Mouse (Mus musculus) neural tube, embryonic 11.5 days (tissue): ENCODE results near the gene Tm9sf3. TPM values are rescaled to one million over a fixed set of nuclear protein-coding genes. Genes with fewer than 3 reads are reported as not detected.

Experiments
- ATAC-seq: fragments of 200-750 bp; cut with Nextera tagmentation; 2 replicates; pipeline ENCODE4 v1.8.0; 2017; ENCODE audit warnings: moderate number of reproducible peaks, mild to moderate bottlenecking, moderate TSS enrichment, moderate library complexity; ENCODE audit not compliant: insufficient read depth, low FRiP score, low TSS enrichment
- DNase-seq: peaks from one replicate; pipeline ENCODE4 v3.0.0-alpha.2; 2015; ENCODE audit warnings: low spot score
- H3K27ac ChIP-seq: fragments of 300-500 bp; sonication (generic); 2 replicates; pipeline ENCODE4 v1.5.1; 2014; ENCODE audit warnings: low read depth, mild to moderate bottlenecking, low read length
- H3K27me3 ChIP-seq: fragments of 300-500 bp; sonication (generic); 2 replicates; pipeline ENCODE4 v1.6.1; 2014; ENCODE audit warnings: mild to moderate bottlenecking, low read length, mixed read lengths; ENCODE audit not compliant: control insufficient read depth, insufficient read depth
- H3K36me3 ChIP-seq: fragments of 300-500 bp; sonication (generic); 2 replicates; pipeline ENCODE4 v1.6.1; 2014; ENCODE audit warnings: mild to moderate bottlenecking, low read length, moderate library complexity, mixed read lengths; ENCODE audit not compliant: control insufficient read depth, insufficient read depth
- H3K4me1 ChIP-seq: fragments of 300-500 bp; sonication (generic); 2 replicates; pipeline ENCODE4 v1.6.1; 2014; ENCODE audit warnings: low read length, mixed read lengths; ENCODE audit not compliant: control insufficient read depth, insufficient read depth
- H3K4me2 ChIP-seq: fragments of 300-500 bp; sonication (generic); 2 replicates; pipeline ENCODE4 v1.6.1; 2014; ENCODE audit warnings: low read depth, mild to moderate bottlenecking, moderate library complexity
- H3K4me3 ChIP-seq: fragments of 300-500 bp; sonication (generic); 2 replicates; pipeline ENCODE4 v1.5.1; 2014; ENCODE audit warnings: low read depth, low read length
- H3K9ac ChIP-seq: fragments of 300-500 bp; sonication (generic); 2 replicates; pipeline ENCODE4 v1.6.1; 2014; ENCODE audit warnings: mild to moderate bottlenecking, low read length
- H3K9me3 ChIP-seq: fragments of 300-500 bp; sonication (generic); 2 replicates; pipeline ENCODE4 v1.6.1; 2016; ENCODE audit warnings: low read length; ENCODE audit not compliant: control insufficient read depth
- WGBS: fragments of 180-500 bp; shearing (Covaris S2); extraction: QIAGEN DNeasy Blood & Tissue Kit; methylation state at CpG from one replicate; pipeline ENCODE4 v1.1.7; 2014; 5-methylcytosine and 5-hydroxymethylcytosine counted together
- polyA plus RNA-seq: library from polyadenylated mRNA; unstranded; fragments of >200 nt; fragmentation: Nextera tagmentation; extraction: Ambion mirVana; gene quantifications from 2 replicates; pipeline ENCODE4 v1.2.1, GENCODE M21; 2014

Gene Tm9sf3
- polyA plus RNA-seq, 1 experiment from 2014 or later, result 148 TPM

DNA sequence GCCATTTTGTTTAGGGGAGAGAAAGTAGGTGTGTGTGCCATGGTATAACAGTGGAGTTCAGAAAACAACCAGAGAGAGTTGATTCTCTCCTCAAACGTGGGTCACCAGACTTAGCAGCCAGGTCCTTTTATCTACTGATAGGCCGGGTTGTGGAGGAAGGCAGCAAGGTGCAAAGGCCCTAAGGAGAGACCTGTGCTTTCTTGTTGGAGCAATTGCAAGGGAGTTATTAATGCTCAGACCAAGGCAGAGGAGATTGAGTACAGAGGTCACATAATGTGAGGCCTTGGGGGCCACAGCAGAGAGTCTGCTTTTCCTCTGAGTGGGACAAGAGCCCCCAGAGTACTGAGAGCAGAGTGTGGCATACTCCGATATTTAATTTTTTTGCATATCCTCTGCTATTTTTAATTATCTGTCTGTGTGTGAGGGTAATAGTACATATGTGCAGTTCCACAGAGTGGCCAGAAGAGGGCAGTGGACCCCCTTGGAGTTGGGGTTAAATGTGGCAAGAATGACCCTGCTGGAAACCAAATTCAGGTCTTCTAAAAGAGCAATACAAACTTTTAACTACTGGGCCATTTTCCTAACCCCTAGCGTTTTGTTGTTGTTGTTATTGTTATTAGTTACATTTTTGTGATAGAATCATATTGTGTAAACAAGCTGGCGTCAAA lies 27.3 kb upstream of the Tm9sf3 start:
- WGBS, result 59% methylated on average over 5 of the region's 5 CpGs
- Histone ChIP-seq H3K36me3 (no peaks in the 10 kb centered on the region), H3K9me3 (no peaks in the 10 kb centered on the region), H3K27me3 (no peaks in the 10 kb centered on the region), H3K4me3 (no peak overlapping the region), H3K9ac (no peak overlapping the region), H3K4me1 (no peaks in the 10 kb centered on the region), H3K27ac (no peak overlapping the region), H3K4me2 (no peak overlapping the region)
- no peak for DNase-seq
- ATAC-seq, result no peak

DNA sequence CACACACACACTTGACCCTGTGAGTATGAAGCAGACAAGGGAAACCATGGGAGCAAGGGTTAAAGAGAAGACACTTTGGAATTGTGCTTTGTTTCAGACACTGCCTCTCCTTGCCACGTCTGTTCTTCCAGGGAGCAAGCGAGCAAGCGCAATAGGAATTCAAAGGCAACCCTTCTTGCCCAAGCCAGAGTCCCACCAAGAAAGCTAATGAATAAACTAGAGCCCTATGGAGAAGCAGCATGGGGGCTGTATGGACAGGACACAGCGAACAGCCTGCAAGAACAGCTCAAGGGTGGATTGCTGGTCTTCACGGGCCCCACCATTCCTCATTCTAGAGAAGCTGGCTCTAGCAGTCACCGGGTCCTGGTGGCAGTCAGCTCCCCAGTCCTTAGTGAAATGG lies 24.8 kb upstream of the Tm9sf3 start:
- Histone ChIP-seq H3K36me3 (no peaks in the 10 kb centered on the region), H3K27ac (no peak overlapping the region), H3K4me3 (no peak overlapping the region), H3K9me3 (no peaks in the 10 kb centered on the region), H3K9ac (no peak overlapping the region), H3K4me1 (no peaks in the 10 kb centered on the region), H3K27me3 (no peaks in the 10 kb centered on the region), H3K4me2 (no peak overlapping the region)
- no peak for DNase-seq
- ATAC-seq, result no peak
- WGBS, result 67% methylated on average over 6 of the region's 6 CpGs

DNA sequence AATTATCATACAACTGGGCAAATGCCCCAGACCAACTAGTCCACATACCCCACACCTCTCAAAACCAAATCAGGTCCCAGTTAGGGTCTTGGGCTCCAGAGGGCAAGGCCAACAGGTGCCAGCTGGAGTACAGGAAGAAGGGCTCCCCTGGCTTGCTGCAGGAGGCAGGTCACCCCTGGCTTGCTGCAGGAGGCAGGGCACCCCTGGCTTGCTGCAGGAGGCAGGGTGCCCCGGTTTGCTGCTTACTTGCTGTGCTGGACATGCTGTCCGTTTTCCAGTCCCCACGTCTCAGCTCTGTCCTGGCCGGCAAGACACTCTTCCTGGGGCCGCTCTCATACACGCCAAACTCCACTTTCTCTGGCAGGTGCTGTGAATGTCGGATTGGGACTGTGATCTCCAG lies 23.4 kb upstream of the Tm9sf3 start:
- no peaks in the 10 kb centered on the region for H3K9me3 ChIP-seq
- H3K9ac ChIP-seq, result no peak overlapping the region
- ATAC-seq (no peak), DNase-seq (no peak)
- 83% methylated on average over 7 of the region's 7 CpGs for WGBS
- H3K4me3 ChIP-seq, result no peak overlapping the region
- H3K4me1 ChIP-seq, result no peaks in the 10 kb centered on the region
- H3K27ac ChIP-seq, result no peak overlapping the region
- no peak overlapping the region for H3K4me2 ChIP-seq
- H3K27me3 ChIP-seq, result no peaks in the 10 kb centered on the region
- H3K36me3 ChIP-seq, result no peaks in the 10 kb centered on the region

DNA sequence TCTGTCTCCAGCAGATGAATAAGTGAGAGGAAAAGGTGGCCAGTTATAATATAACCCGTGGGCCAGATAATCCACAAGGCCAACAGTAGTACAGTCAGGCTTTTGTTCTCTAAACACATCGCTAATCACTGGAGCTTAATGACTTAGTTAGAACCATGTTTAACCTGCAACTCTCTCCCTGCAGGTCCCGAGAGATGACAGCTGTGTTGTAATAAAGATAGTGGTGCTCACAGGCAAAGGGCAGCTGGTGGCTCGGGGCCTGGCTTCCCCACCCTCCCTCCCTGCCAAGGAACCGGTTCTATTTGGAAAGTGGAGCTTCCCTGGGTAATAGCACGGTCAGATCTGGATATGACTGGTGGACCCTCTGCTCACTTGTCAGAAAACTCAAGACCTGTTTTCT lies 20.7 kb upstream of the Tm9sf3 start:
- no peak for DNase-seq
- Histone ChIP-seq H3K27ac (no peak overlapping the region), H3K9me3 (no peaks in the 10 kb centered on the region), H3K36me3 (no peaks in the 10 kb centered on the region), H3K27me3 (no peaks in the 10 kb centered on the region), H3K9ac (no peak overlapping the region), H3K4me1 (no peaks in the 10 kb centered on the region), H3K4me2 (no peak overlapping the region), H3K4me3 (no peak overlapping the region)
- 48% methylated on average over 6 of the region's 6 CpGs for WGBS
- ATAC-seq, result no peak

DNA sequence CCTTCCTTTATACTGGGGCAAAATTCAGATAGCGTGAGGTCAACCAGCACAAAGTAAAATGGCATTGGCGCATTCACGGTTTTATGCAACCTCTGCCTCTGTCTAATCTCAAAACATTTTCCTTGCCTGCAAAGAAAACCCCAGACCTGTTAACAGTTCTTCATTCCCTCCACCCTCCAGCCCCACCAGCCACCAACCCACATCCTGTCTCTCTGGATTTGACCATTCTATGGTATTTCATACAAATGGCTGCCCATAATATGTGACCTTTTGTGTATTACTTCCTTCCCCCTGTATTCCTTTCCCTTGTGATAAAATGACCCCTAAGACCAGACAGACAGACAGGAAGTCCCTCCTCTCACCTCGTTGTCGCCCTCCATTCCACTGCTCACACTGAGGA lies 18.9 kb upstream of the Tm9sf3 start:
- DNase-seq (no peak), ATAC-seq (no peak)
- Histone ChIP-seq H3K4me3 (no peak overlapping the region), H3K36me3 (no peaks in the 10 kb centered on the region), H3K4me2 (no peak overlapping the region), H3K27me3 (no peaks in the 10 kb centered on the region), H3K9me3 (no peaks in the 10 kb centered on the region), H3K4me1 (no peaks in the 10 kb centered on the region), H3K9ac (no peak overlapping the region), H3K27ac (no peak overlapping the region)
- WGBS, result 87% methylated on average over 5 of the region's 5 CpGs

DNA sequence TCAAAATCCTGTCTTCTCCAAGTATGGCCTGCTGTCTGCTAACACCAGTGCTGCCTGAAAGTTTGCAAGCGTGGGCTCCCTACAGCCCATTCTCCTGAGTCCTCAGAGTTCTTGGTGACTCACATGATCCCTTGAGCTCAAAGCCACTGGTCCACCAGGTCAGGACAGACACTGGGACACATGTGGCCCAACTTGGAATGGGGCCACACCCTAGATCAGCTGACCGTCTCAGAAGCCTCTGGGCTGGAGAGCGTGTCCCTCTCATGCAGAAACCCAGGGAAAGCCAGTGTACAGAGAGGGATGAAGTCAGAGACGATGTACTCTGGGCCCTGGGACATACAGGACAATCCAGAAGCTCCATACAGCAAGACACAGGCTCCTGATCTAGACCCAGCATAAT lies 18.4 kb upstream of the Tm9sf3 start:
- WGBS, result 88% methylated on average over 4 of the region's 4 CpGs
- H3K27ac ChIP-seq, result no peak overlapping the region
- DNase-seq (no peak), ATAC-seq (no peak)
- no peaks in the 10 kb centered on the region for H3K4me1 ChIP-seq
- H3K4me3 ChIP-seq, result no peak overlapping the region
- no peaks in the 10 kb centered on the region for H3K9me3 ChIP-seq
- H3K9ac ChIP-seq, result no peak overlapping the region
- H3K27me3 ChIP-seq, result no peaks in the 10 kb centered on the region
- H3K4me2 ChIP-seq, result no peak overlapping the region
- H3K36me3 ChIP-seq, result no peaks in the 10 kb centered on the region

DNA sequence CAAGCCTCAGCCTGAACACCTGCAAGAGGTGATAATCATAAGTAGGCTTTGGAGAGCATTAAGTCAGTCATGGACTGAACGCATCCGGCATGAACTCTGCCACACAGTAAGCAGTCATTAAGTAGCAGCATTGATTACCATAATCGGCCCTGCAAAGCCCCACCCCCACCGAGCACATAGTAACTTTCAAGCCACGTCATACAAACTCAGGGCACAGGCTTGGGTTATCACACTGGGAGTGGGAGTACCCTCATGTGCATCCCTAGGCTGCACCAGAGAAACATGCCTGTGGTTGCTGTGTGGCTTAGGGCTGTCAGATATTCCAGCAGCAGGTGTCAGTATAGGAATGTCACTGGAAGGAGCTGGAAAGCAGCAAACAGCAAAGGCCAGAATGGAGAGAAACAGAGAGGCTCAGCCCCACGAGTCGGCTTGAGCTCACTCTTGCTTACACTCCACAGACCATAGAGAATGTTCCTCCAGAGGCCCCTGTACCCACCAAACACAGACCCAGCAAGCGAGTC lies 16.0 kb upstream of the Tm9sf3 start:
- DNase-seq (no peak), ATAC-seq (no peak)
- Histone ChIP-seq H3K4me3 (no peak overlapping the region), H3K27me3 (no peaks in the 10 kb centered on the region), H3K9ac (peak overlapping the region; percentile 5; the same call in 1 of the 2 replicates), H3K27ac (no peak overlapping the region), H3K4me1 (no peaks in the 10 kb centered on the region), H3K9me3 (no peaks in the 10 kb centered on the region), H3K36me3 (no peaks in the 10 kb centered on the region), H3K4me2 (no peak overlapping the region)
- whole genome bisulfite sequencing, result 78% methylated on average over 8 of the region's 8 CpGs

DNA sequence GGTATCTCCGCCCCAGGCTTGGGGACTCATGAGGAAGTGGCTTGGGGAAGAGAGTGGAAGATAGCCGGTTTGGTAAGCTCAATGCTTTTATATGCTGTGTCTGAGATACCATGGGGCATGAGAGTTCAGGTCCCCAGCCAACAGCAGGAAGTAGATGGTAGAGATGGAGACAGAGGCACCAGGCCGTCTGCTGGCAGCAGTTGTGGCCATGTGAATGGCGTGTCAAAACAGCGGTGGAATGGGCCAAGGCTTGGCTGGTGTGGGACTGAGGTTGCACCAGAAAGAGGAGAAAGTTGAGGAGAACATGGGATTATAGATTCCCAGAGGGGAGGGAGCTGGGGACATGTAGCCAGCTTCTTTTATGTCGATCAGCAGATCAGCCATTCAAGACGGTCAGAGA lies 14.8 kb upstream of the Tm9sf3 start:
- no peaks in the 10 kb centered on the region for H3K4me1 ChIP-seq
- no peaks in the 10 kb centered on the region for H3K27me3 ChIP-seq
- H3K4me2 ChIP-seq, result no peak overlapping the region
- no peak for DNase-seq
- no peak for ATAC-seq
- no peak overlapping the region for H3K9ac ChIP-seq
- no peaks in the 10 kb centered on the region for H3K36me3 ChIP-seq
- no peak overlapping the region for H3K27ac ChIP-seq
- no peaks in the 10 kb centered on the region for H3K9me3 ChIP-seq
- WGBS, result 91% methylated on average over 7 of the region's 7 CpGs
- no peak overlapping the region for H3K4me3 ChIP-seq

DNA sequence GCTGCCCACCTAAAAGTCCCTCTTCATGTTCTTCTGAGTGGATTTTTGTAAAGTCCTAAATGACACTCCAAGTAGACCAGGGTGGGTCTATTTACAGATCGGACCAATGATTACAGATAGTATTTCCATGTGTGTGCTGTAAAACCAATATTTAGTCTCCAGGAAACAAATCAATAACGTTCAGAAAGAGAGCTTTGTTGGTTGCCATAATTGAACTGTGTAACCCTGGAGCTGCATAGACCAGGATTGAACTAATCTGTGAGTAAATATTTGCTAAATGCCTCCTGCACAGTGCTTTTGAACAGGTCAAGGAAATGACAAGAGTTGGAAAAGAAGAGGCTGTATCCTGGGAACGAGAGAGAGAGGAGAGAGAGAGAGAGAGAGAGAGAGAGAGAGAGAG lies 11.8 kb upstream of the Tm9sf3 start:
- no peak for DNase-seq
- no peaks in the 10 kb centered on the region for H3K36me3 ChIP-seq
- WGBS, result 72% methylated on average over 3 of the region's 3 CpGs
- H3K9ac ChIP-seq, result no peak overlapping the region
- no peak for ATAC-seq
- H3K4me2 ChIP-seq, result no peak overlapping the region
- H3K4me1 ChIP-seq, result no peaks in the 10 kb centered on the region
- H3K4me3 ChIP-seq, result no peak overlapping the region
- H3K9me3 ChIP-seq, result no peaks in the 10 kb centered on the region
- no peaks in the 10 kb centered on the region for H3K27me3 ChIP-seq
- no peak overlapping the region for H3K27ac ChIP-seq
